Mouse (Mus musculus): ENCODE measurements around the gene Rmdn2. TPM values are rescaled to one million over a fixed set of nuclear protein-coding genes. Genes with fewer than 3 reads are reported as not detected.

The Rmdn2 gene
- 12.0 and 13.9 TPM in 2 replicates for polyA plus RNA-seq (2011; ENCODE audit: insufficient read length, low read depth, missing spikeins)

GRCm38 (mm10) chr17:79611545-79611944 is at the start of gene Rmdn2:
Rmdn2 (plus strand) TSS chr17:79611863.
- no peak for TF ChIP-seq CTCF (IDR thresholded peaks at IDR 0.05; ENCODE audit: borderline replicate concordance, insufficient read depth, low read length)
- Histone ChIP-seq H3K27ac (ENCODE audit: insufficient read depth, low read length) (no peak within 1 kb of the TSS), H3K4me3 (ENCODE audit: insufficient read depth, low read length) (no peak within 1 kb of the TSS), H3K4me1 (ENCODE audit: control insufficient read depth, insufficient read depth, low read length) (no peaks in the 10 kb centered on the region)

GRCm38 (mm10) chr17:79563067-79563620 is 48.5 kb upstream of the Rmdn2 start:
- Histone ChIP-seq H3K4me3 (ENCODE audit: insufficient read depth, low read length) (no peak overlapping the region), H3K4me1 (ENCODE audit: control insufficient read depth, insufficient read depth, low read length) (peaks cover 12% of the 10 kb centered on the region), H3K27ac (ENCODE audit: insufficient read depth, low read length) (peak overlapping the region; percentile 95)
- TF ChIP-seq CTCF (IDR thresholded peaks at IDR 0.05; ENCODE audit: borderline replicate concordance, insufficient read depth, low read length), result no peak
- TF ChIP-seq POLR2A (IDR thresholded peaks at IDR 0.05; ENCODE audit: low read depth, low read length), result no peak

GRCm38 (mm10) chr17:79563721-79564120 is 47.9 kb upstream of the Rmdn2 start:
- peak overlapping the region; percentile 95 for H3K27ac ChIP-seq (ENCODE audit: insufficient read depth, low read length)
- H3K4me1 ChIP-seq (ENCODE audit: control insufficient read depth, insufficient read depth, low read length), result peaks cover 12% of the 10 kb centered on the region
- H3K4me3 ChIP-seq (ENCODE audit: insufficient read depth, low read length), result no peak overlapping the region
- TF ChIP-seq CTCF (IDR thresholded peaks at IDR 0.05; ENCODE audit: borderline replicate concordance, insufficient read depth, low read length) (no peak), POLR2A (IDR thresholded peaks at IDR 0.05; ENCODE audit: low read depth, low read length) (no peak)

- peaks cover 12% of the 10 kb centered on the region for H3K4me1 ChIP-seq (ENCODE audit: control insufficient read depth, insufficient read depth, low read length)
- H3K27ac ChIP-seq (ENCODE audit: insufficient read depth, low read length), result peak overlapping the region; percentile 95; the same call in 1 of the 2 replicates
- no peak for TF ChIP-seq CTCF (IDR thresholded peaks at IDR 0.05; ENCODE audit: borderline replicate concordance, insufficient read depth, low read length)
- TF ChIP-seq POLR2A (IDR thresholded peaks at IDR 0.05; ENCODE audit: low read depth, low read length), result no peak
- no peak overlapping the region for H3K4me3 ChIP-seq (ENCODE audit: insufficient read depth, low read length)
These were observed 46.3 kb upstream of the Rmdn2 start for GRCm38 (mm10) chr17:79565241-79565961.

GRCm38 (mm10) chr17:79568401-79568800 is 43.3 kb upstream of the Rmdn2 start:
- no peak overlapping the region for H3K4me3 ChIP-seq (ENCODE audit: insufficient read depth, low read length)
- TF ChIP-seq CTCF (IDR thresholded peaks at IDR 0.05; ENCODE audit: borderline replicate concordance, insufficient read depth, low read length), result no peak
- no peak for TF ChIP-seq POLR2A (IDR thresholded peaks at IDR 0.05; ENCODE audit: low read depth, low read length)
- H3K4me1 ChIP-seq (ENCODE audit: control insufficient read depth, insufficient read depth, low read length), result peaks cover 11% of the 10 kb centered on the region
- no peak overlapping the region for H3K27ac ChIP-seq (ENCODE audit: insufficient read depth, low read length)

- Histone ChIP-seq H3K27ac (ENCODE audit: insufficient read depth, low read length) (no peak overlapping the region), H3K4me1 (ENCODE audit: control insufficient read depth, insufficient read depth, low read length) (no peaks in the 10 kb centered on the region), H3K4me3 (ENCODE audit: insufficient read depth, low read length) (no peak overlapping the region)
- TF ChIP-seq POLR2A (IDR thresholded peaks at IDR 0.05; ENCODE audit: low read depth, low read length) (no peak), CTCF (IDR thresholded peaks at IDR 0.05; ENCODE audit: borderline replicate concordance, insufficient read depth, low read length) (no peak)
These were observed 33.3 kb upstream of the Rmdn2 start for GRCm38 (mm10) chr17:79578328-79578727.

- peak; percentile 64; the same call in 1 of the 2 replicates for TF ChIP-seq CTCF (IDR thresholded peaks at IDR 0.05; ENCODE audit: borderline replicate concordance, insufficient read depth, low read length)
- TF ChIP-seq POLR2A (IDR thresholded peaks at IDR 0.05; ENCODE audit: low read depth, low read length), result no peak
- Histone ChIP-seq H3K4me3 (ENCODE audit: insufficient read depth, low read length) (no peak overlapping the region), H3K27ac (ENCODE audit: insufficient read depth, low read length) (no peak overlapping the region), H3K4me1 (ENCODE audit: control insufficient read depth, insufficient read depth, low read length) (no peaks in the 10 kb centered on the region)
These were observed 31.3 kb upstream of the Rmdn2 start for GRCm38 (mm10) chr17:79580264-79580920.

- H3K4me1 ChIP-seq (ENCODE audit: control insufficient read depth, insufficient read depth, low read length), result no peaks in the 10 kb centered on the region
- no peak overlapping the region for H3K27ac ChIP-seq (ENCODE audit: insufficient read depth, low read length)
- H3K4me3 ChIP-seq (ENCODE audit: insufficient read depth, low read length), result no peak overlapping the region
- TF ChIP-seq CTCF (IDR thresholded peaks at IDR 0.05; ENCODE audit: borderline replicate concordance, insufficient read depth, low read length), result no peak
- TF ChIP-seq POLR2A (IDR thresholded peaks at IDR 0.05; ENCODE audit: low read depth, low read length), result no peak
These were observed 28.2 kb upstream of the Rmdn2 start for GRCm38 (mm10) chr17:79583466-79583865.

- TF ChIP-seq POLR2A (IDR thresholded peaks at IDR 0.05; ENCODE audit: low read depth, low read length), result no peak
- no peak for TF ChIP-seq CTCF (IDR thresholded peaks at IDR 0.05; ENCODE audit: borderline replicate concordance, insufficient read depth, low read length)
- Histone ChIP-seq H3K27ac (ENCODE audit: insufficient read depth, low read length) (peak overlapping the region; percentile 71), H3K4me3 (ENCODE audit: insufficient read depth, low read length) (no peak overlapping the region), H3K4me1 (ENCODE audit: control insufficient read depth, insufficient read depth, low read length) (no peaks in the 10 kb centered on the region)
These were observed 27.3 kb upstream of the Rmdn2 start for GRCm38 (mm10) chr17:79584246-79584800.
